Mouse (Mus musculus) frontal cortex, postnatal 10 days (tissue): ENCODE data around the gene Gm49322.
A peak's percentile ranks its signal among the peaks of the same experiment; 100 is the strongest.
"Not testable (repeated sequence)": the region's sequence is repeated elsewhere in the genome, so short reads cannot be mapped to it uniquely, and the experiment has no call there.

ENCODE experiments used
- DNase-seq, 2 experiments: peaks; one replicate each; pipeline ENCODE4 v3.0.0; 2022; ENCODE audit warnings: low spot score in 2 of 2, mixed read lengths in 1 of 2

Gene Gm49322

GRCm38 (mm10) chr10:80605721-80606120, at the start of gene Gm49322:
Gene Gm49322 (plus strand): TSS chr10:80606021.
- not testable (repeated sequence) for DNase-seq

- DNase-seq = peak in 1 of 2 experiments; percentile 71
Observed at GRCm38 (mm10) chr10:80557346-80557965, 48.4 kb upstream of the Gm49322 start.

- no peak for DNase-seq
Observed at GRCm38 (mm10) chr10:80559431-80559830, 46.4 kb upstream of the Gm49322 start.

GRCm38 (mm10) chr10:80560621-80561020, 45.2 kb upstream of the Gm49322 start:
- DNase-seq = no peak

GRCm38 (mm10) chr10:80561116-80561944, 44.5 kb upstream of the Gm49322 start, which contains the start of gene Rexo1:
Gene Rexo1 (minus strand): TSS chr10:80561560.
- DNase-seq = peak; percentile 83 to 89

GRCm38 (mm10) chr10:80566375-80567092, 39.3 kb upstream of the Gm49322 start:
- DNase-seq = peak; percentile 80 to 85

- no peak for DNase-seq
Observed at GRCm38 (mm10) chr10:80568876-80569275, 36.9 kb upstream of the Gm49322 start.

- peak in 1 of 2 experiments; percentile 42 for DNase-seq
Observed at GRCm38 (mm10) chr10:80569664-80570066, 36.2 kb upstream of the Gm49322 start.

- DNase-seq = no peak
Observed at GRCm38 (mm10) chr10:80570419-80570818, 35.4 kb upstream of the Gm49322 start.

GRCm38 (mm10) chr10:80570871-80571836, 34.7 kb upstream of the Gm49322 start:
- no peak for DNase-seq

- no peak for DNase-seq
Observed at GRCm38 (mm10) chr10:80572477-80572876, 33.3 kb upstream of the Gm49322 start.

GRCm38 (mm10) chr10:80573944-80574343, 31.9 kb upstream of the Gm49322 start:
- DNase-seq = peak in 1 of 2 experiments; percentile 45

GRCm38 (mm10) chr10:80574896-80575295, 30.9 kb upstream of the Gm49322 start:
- DNase-seq = no peak

GRCm38 (mm10) chr10:80575925-80576324, 29.9 kb upstream of the Gm49322 start:
- no peak for DNase-seq

GRCm38 (mm10) chr10:80576351-80577194, 29.2 kb upstream of the Gm49322 start:
- peak in 1 of 2 experiments; percentile 55 for DNase-seq

- DNase-seq = peak; percentile 94 to 97
Observed at GRCm38 (mm10) chr10:80577195-80578130, 28.4 kb upstream of the Gm49322 start, which contains the start of gene Klf16. Gene Klf16 (minus strand): TSS chr10:80577321.

- DNase-seq = peak in 1 of 2 experiments; percentile 73
Observed at GRCm38 (mm10) chr10:80578131-80578750, 27.6 kb upstream of the Gm49322 start.

GRCm38 (mm10) chr10:80578911-80579310, 26.9 kb upstream of the Gm49322 start:
- DNase-seq = no peak
